Mouse (Mus musculus) spleen, embryonic (tissue): Measurements from ENCODE around the gene Pik3r2.

Source experiments
- CTCF ChIA-PET: fragments of 350-600 bp; sonication (Branson Sonifier 250); formaldehyde crosslinking; loops from one replicate; lab custom pipeline; 2022; lab: Charles Lee

The Pik3r2 gene

GRCm38 (mm10) chr8:70762118-70762517, 14.4 kb downstream of the Pik3r2 start:
- CTCF ChIA-PET, result interaction anchor here (0.6 to 1.9 kb wide), 3 partner anchors 10 to 1537 kb away, joined by 4 to 10 read pairs (median 6); no protein-coding TSS in a partner anchor

- CTCF ChIA-PET, result no interaction called here
Observed at GRCm38 (mm10) chr8:70760775-70761406, 15.6 kb downstream of the Pik3r2 start, which contains the start of gene Mpv17l2. Mpv17l2 (minus strand) TSS chr8:70760946.

GRCm38 (mm10) chr8:70760350-70760749, 16.2 kb downstream of the Pik3r2 start:
- CTCF ChIA-PET, result no interaction called here

- CTCF ChIA-PET, result interaction anchor here (0.5 to 1.1 kb wide), 3 partner anchors 9 to 18 kb away, joined by 3 to 6 read pairs (median 3); no protein-coding TSS in a partner anchor
Observed at GRCm38 (mm10) chr8:70758616-70759561, 17.6 kb downstream of the Pik3r2 start.

- CTCF ChIA-PET, result no interaction called here
Observed at GRCm38 (mm10) chr8:70758308-70758615, 18.3 kb downstream of the Pik3r2 start.

GRCm38 (mm10) chr8:70757523-70758307, 18.8 kb downstream of the Pik3r2 start:
- CTCF ChIA-PET, result no interaction called here

GRCm38 (mm10) chr8:70756476-70757040, 20.0 kb downstream of the Pik3r2 start:
- CTCF ChIA-PET, result interaction anchor here (0.7 kb wide), 1 partner anchor 80 kb away, joined by 3 read pairs; no protein-coding TSS in a partner anchor

- CTCF ChIA-PET, result interaction anchor here (0.7 kb wide), 1 partner anchor 79 kb away, joined by 3 read pairs; no protein-coding TSS in a partner anchor
Observed at GRCm38 (mm10) chr8:70755661-70756475, 20.6 kb downstream of the Pik3r2 start.

GRCm38 (mm10) chr8:70754871-70755660, 21.4 kb downstream of the Pik3r2 start:
- CTCF ChIA-PET, result interaction anchor here (1.0 kb wide), 1 partner anchor 37 kb away, joined by 3 read pairs; the partner anchor contains the start of gene Gm3336

GRCm38 (mm10) chr8:70754043-70754870, 22.3 kb downstream of the Pik3r2 start, which contains the start of gene Rab3a:
Rab3a (plus strand) TSS chr8:70754679.
- CTCF ChIA-PET, result interaction anchor here (0.7 to 1.0 kb wide), 2 partner anchors 34 to 36 kb away, joined by 3 to 5 read pairs; partner anchors contain the start of gene Gm3336

- CTCF ChIA-PET, result interaction anchor here (0.6 to 0.7 kb wide), 3 partner anchors 10 to 33 kb away, joined by 3 to 13 read pairs (median 5); no protein-coding TSS in a partner anchor
Observed at GRCm38 (mm10) chr8:70753151-70753550, 23.4 kb downstream of the Pik3r2 start.

- CTCF ChIA-PET, result interaction anchor here (0.5 to 0.7 kb wide), 2 partner anchors 11 to 70 kb away, joined by 3 read pairs; no protein-coding TSS in a partner anchor
Observed at GRCm38 (mm10) chr8:70752000-70752764, 24.3 kb downstream of the Pik3r2 start.

GRCm38 (mm10) chr8:70750128-70750680, 26.3 kb downstream of the Pik3r2 start:
- CTCF ChIA-PET, result no interaction called here

GRCm38 (mm10) chr8:70749097-70749674, 27.3 kb downstream of the Pik3r2 start:
- CTCF ChIA-PET, result interaction anchor here (0.5 kb wide), 1 partner anchor 576 kb away, joined by 7 read pairs; no protein-coding TSS in a partner anchor

- CTCF ChIA-PET, result interaction anchor here (0.5 kb wide), 1 partner anchor 575 kb away, joined by 7 read pairs; no protein-coding TSS in a partner anchor
Observed at GRCm38 (mm10) chr8:70748246-70749096, 28.0 kb downstream of the Pik3r2 start.
